Mouse (Mus musculus) skeletal muscle tissue, adult 2 months (tissue): Measurements from ENCODE around the gene Phf21b.

Experiments
- DNase-seq: peaks from one replicate; pipeline ENCODE4 v3.0.0-alpha.2; 2012; ENCODE audit warnings: low read depth, low spot score

Phf21b gene

GRCm38 (mm10) chr15:84856006-84856995 is at the start of gene Phf21b:
Gene Phf21b, minus strand, starts transcription at chr15:84856049.
- peak; percentile 54 for DNase-seq

GRCm38 (mm10) chr15:84903843-84904385 is 48.1 kb upstream of the Phf21b start:
- DNase-seq = no peak

- no peak for DNase-seq
These were observed 42.2 kb upstream of the Phf21b start for GRCm38 (mm10) chr15:84898077-84898476.

- DNase-seq = no peak
These were observed 40.8 kb upstream of the Phf21b start for GRCm38 (mm10) chr15:84896664-84897063.

DNA sequence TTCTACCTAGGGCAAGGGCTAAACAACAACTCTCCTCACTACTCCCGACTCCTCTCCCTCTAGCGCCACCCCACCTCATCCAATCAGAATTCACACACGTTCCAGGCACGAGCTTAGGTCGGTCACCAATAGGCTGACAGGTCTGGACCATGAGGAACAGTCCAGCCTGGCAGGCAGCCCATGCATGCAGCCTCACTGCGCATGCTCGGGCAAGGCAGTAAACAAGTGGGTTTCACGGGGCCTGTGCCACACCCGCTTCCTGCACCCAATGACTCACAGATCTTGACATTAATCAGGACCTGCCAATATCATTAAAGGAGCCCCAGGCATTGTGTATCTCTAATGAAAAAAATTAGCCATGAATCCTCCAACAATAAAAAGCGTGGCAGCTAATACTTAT is 40.4 kb upstream of the Phf21b start:
- DNase-seq = peak; percentile 4

DNA sequence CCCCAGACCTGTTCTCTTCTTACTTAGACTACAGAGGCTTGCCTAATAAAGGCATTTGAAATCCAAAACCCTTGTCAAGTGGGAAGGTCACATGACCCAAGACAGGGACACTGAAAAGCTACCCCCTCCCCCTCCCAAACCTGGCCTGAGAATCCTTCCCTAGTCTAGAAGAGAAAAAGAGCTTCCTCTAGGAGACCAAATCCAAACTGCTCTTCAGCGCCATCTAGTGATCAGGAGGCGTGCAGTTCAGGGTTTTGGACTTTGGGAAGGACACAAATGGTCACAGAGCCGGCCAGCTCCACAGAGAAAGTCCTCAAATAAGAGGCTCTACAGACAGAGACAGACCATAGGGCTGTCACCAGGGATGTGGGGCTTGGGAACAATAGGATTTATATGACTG is 35.8 kb upstream of the Phf21b start:
- peak; percentile 26 for DNase-seq

DNA sequence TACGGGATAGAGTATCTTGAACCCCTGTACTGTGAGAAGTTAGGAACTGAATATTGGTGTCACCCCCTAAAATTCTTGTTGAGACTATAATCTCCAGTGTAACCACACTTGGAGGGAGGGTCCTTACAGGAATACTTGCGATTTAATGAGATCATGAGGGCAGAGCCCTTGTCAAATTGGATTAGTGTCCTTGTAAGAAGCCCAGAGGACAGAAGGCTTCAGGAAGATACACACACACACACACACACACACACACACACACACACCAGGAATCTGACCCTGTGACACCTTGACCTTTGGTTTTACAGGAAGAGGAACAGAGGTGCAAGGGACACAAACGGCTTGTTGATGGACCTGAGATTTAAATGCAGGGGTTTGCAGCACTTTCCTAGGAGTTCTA is 35.4 kb upstream of the Phf21b start:
- no peak for DNase-seq

GRCm38 (mm10) chr15:84888066-84888465 is 32.2 kb upstream of the Phf21b start:
- DNase-seq = no peak

GRCm38 (mm10) chr15:84877029-84877815 is 21.4 kb upstream of the Phf21b start:
- DNase-seq = no peak

DNA sequence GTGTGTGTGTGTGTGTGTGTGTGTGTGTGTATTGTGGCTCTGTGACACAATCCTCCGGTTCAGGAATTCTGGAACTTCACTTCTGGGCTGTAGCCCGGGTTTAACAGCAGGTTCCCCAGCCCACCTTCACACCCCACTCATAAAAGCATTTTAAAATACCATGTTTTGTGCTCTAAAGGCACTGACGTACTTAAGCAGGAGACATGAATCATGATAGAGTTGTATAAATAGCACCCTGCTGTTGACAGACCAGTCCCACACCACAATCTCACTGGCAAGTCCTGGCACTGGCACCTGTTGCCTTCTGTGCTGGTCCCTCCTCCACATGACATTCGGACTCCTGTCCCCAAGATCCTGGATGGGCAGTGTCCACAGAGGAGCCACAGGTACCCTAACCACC is 18.0 kb upstream of the Phf21b start:
- DNase-seq = no peak

GRCm38 (mm10) chr15:84873079-84873478 is 17.2 kb upstream of the Phf21b start:
- DNase-seq = no peak

- DNase-seq = no peak
These were observed 16.0 kb upstream of the Phf21b start for GRCm38 (mm10) chr15:84871802-84872201.

GRCm38 (mm10) chr15:84861911-84862310 is 6.1 kb upstream of the Phf21b start:
- no peak for DNase-seq

GRCm38 (mm10) chr15:84857623-84858022 is 1.8 kb upstream of the Phf21b start:
- no peak for DNase-seq

GRCm38 (mm10) chr15:84854921-84855901 is 638 bp downstream of the Phf21b start:
- DNase-seq = no peak

GRCm38 (mm10) chr15:84854171-84854811 is 1.6 kb downstream of the Phf21b start:
- DNase-seq = no peak

DNA sequence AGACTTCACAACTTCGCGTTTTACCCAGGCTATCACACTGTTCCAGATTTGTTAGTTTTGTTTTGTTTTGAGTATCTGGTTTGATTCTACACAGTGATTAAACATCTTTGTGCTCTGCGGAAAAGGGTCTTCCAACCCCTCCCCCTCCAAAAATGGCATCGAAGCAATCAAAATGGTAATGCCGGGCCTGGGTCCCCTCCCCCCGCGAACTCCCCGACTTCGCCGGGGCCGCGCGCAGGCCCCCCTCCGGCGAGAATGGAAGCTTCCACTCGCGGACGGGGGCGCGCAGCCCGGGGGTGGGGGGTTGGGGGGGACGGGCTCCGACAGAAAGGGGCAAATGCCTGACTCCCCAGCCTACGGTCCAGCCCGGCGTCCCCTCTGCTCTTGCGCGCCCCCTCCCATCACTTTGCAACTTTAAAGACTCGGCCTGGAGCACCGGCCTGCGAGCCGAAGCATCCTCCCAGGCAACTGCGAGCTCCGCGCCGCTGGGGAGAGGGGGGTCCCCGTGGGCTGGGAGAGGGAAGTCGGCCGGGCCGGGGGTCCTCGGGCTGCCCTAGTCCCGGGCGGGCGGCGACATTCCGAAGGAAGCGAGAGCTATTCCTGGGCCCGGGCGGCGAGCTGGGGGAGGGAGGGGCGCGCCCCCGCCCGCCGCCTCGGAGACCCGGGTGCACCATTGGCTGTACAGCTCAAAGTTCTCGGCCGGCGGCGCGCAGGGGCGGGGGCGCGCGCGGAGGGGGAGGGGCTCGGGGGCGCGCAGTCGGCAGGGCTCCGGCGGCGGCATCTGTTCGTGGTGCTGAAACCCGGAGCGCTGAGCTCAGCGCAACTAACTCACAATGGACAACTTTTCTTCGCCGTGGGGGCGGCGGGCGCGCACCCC is 2.4 kb downstream of the Phf21b start:
- no peak for DNase-seq

- peak; percentile 18 for DNase-seq
These were observed 3.3 kb downstream of the Phf21b start for GRCm38 (mm10) chr15:84852457-84853070.

GRCm38 (mm10) chr15:84850321-84850720 is 5.5 kb downstream of the Phf21b start:
- no peak for DNase-seq
